Mouse (Mus musculus): ENCODE data around the gene Vmn2r63. TPM values are rescaled to one million over a fixed set of nuclear protein-coding genes. Genes with fewer than 3 reads are reported as not detected.
"Not testable (repeated sequence)": the region's sequence is repeated elsewhere in the genome, so short reads cannot be mapped to it uniquely, and the experiment has no call there.

The Vmn2r63 gene
- not detected in 2 replicates for polyA plus RNA-seq (2014; fragmentation: Nextera tagmentation; extraction: Ambion mirVana)

- not testable (repeated sequence) for H3K9ac ChIP-seq (replicated peaks; ENCODE audit: low read depth, low read length); ATAC-seq (ENCODE audit: low read depth)
These were observed at the start of gene Vmn2r63 for GRCm38 (mm10) chr7:42933722-42934121. TSS of gene Vmn2r63 (minus strand) at chr7:42933822.

GRCm38 (mm10) chr7:42980739-42981138, 47.1 kb upstream of the Vmn2r63 start:
- no peaks in the 10 kb centered on the region for H3K36me3 ChIP-seq (ENCODE audit: control insufficient read depth, insufficient read depth, low read length)
- no peaks in the 10 kb centered on the region for H3K4me1 ChIP-seq (ENCODE audit: control insufficient read depth, insufficient read depth, low read length)
- no peaks in the 10 kb centered on the region for H3K27me3 ChIP-seq (ENCODE audit: control insufficient read depth, insufficient read depth, low read length)
- no peak overlapping the region for H3K9ac ChIP-seq (replicated peaks; ENCODE audit: low read depth, low read length)
- peaks cover 4% of the 10 kb centered on the region for H3K9me3 ChIP-seq (ENCODE audit: control insufficient read depth, low read length)
- WGBS: 90% methylated on average over 10 of the region's 10 CpGs
- H3K4me3 ChIP-seq (ENCODE audit: low read depth, low read length): no peak overlapping the region
- H3K4me2 ChIP-seq (ENCODE audit: low read depth, low read length): no peak overlapping the region
- no peak for ATAC-seq (ENCODE audit: low read depth)
- no peak overlapping the region for H3K27ac ChIP-seq (ENCODE audit: low read depth, low read length)

More at GRCm38 (mm10) chr7:42933722-42934121, at the start of gene Vmn2r63:
- H3K4me2 ChIP-seq (ENCODE audit: low read depth, low read length); H3K9me3 ChIP-seq (ENCODE audit: control insufficient read depth, low read length); H3K27me3 ChIP-seq (ENCODE audit: control insufficient read depth, insufficient read depth, low read length); H3K27ac ChIP-seq (ENCODE audit: low read depth, low read length); H3K36me3 ChIP-seq (ENCODE audit: control insufficient read depth, insufficient read depth, low read length); H3K4me3 ChIP-seq (ENCODE audit: low read depth, low read length); H3K4me1 ChIP-seq (ENCODE audit: control insufficient read depth, insufficient read depth, low read length): not testable (repeated sequence)

GRCm38 (mm10) chr7:42980098-42980497, 46.5 kb upstream of the Vmn2r63 start:
- Histone ChIP-seq H3K36me3 (ENCODE audit: control insufficient read depth, insufficient read depth, low read length) (no peaks in the 10 kb centered on the region), H3K27ac (ENCODE audit: low read depth, low read length) (no peak overlapping the region), H3K4me2 (ENCODE audit: low read depth, low read length) (no peak overlapping the region), H3K4me3 (ENCODE audit: low read depth, low read length) (no peak overlapping the region), H3K9me3 (ENCODE audit: control insufficient read depth, low read length) (peaks cover 4% of the 10 kb centered on the region), H3K9ac (replicated peaks; ENCODE audit: low read depth, low read length) (no peak overlapping the region), H3K27me3 (ENCODE audit: control insufficient read depth, insufficient read depth, low read length) (no peaks in the 10 kb centered on the region), H3K4me1 (ENCODE audit: control insufficient read depth, insufficient read depth, low read length) (no peaks in the 10 kb centered on the region)
- 87% methylated on average over 11 of the region's 11 CpGs for WGBS
- ATAC-seq (ENCODE audit: low read depth): no peak

GRCm38 (mm10) chr7:42965246-42965645, 31.6 kb upstream of the Vmn2r63 start:
- H3K4me3 ChIP-seq (ENCODE audit: low read depth, low read length): no peak overlapping the region
- ATAC-seq (ENCODE audit: low read depth): no peak
- no peak overlapping the region for H3K9ac ChIP-seq (replicated peaks; ENCODE audit: low read depth, low read length)
- H3K4me2 ChIP-seq (ENCODE audit: low read depth, low read length): no peak overlapping the region
- H3K9me3 ChIP-seq (ENCODE audit: control insufficient read depth, low read length): peaks cover 7% of the 10 kb centered on the region
- no peak overlapping the region for H3K27ac ChIP-seq (ENCODE audit: low read depth, low read length)
- H3K27me3 ChIP-seq (ENCODE audit: control insufficient read depth, insufficient read depth, low read length): no peaks in the 10 kb centered on the region
- H3K36me3 ChIP-seq (ENCODE audit: control insufficient read depth, insufficient read depth, low read length): no peaks in the 10 kb centered on the region
- 68% methylated on average over 9 of the region's 9 CpGs for WGBS
- H3K4me1 ChIP-seq (ENCODE audit: control insufficient read depth, insufficient read depth, low read length): no peaks in the 10 kb centered on the region

GRCm38 (mm10) chr7:42898067-42898466, 35.6 kb downstream of the Vmn2r63 start:
- H3K4me2 ChIP-seq (ENCODE audit: low read depth, low read length); ATAC-seq (ENCODE audit: low read depth); H3K9ac ChIP-seq (replicated peaks; ENCODE audit: low read depth, low read length); H3K27me3 ChIP-seq (ENCODE audit: control insufficient read depth, insufficient read depth, low read length); H3K4me3 ChIP-seq (ENCODE audit: low read depth, low read length); H3K36me3 ChIP-seq (ENCODE audit: control insufficient read depth, insufficient read depth, low read length); H3K27ac ChIP-seq (ENCODE audit: low read depth, low read length); H3K9me3 ChIP-seq (ENCODE audit: control insufficient read depth, low read length); H3K4me1 ChIP-seq (ENCODE audit: control insufficient read depth, insufficient read depth, low read length): not testable (repeated sequence)
- WGBS: 94% methylated on average over 2 of the region's 2 CpGs

- Histone ChIP-seq H3K4me2 (ENCODE audit: low read depth, low read length) (no peak overlapping the region), H3K36me3 (ENCODE audit: control insufficient read depth, insufficient read depth, low read length) (no peaks in the 10 kb centered on the region), H3K9ac (replicated peaks; ENCODE audit: low read depth, low read length) (no peak overlapping the region), H3K9me3 (ENCODE audit: control insufficient read depth, low read length) (no peaks in the 10 kb centered on the region), H3K4me3 (ENCODE audit: low read depth, low read length) (no peak overlapping the region), H3K27me3 (ENCODE audit: control insufficient read depth, insufficient read depth, low read length) (no peaks in the 10 kb centered on the region), H3K27ac (ENCODE audit: low read depth, low read length) (no peak overlapping the region), H3K4me1 (ENCODE audit: control insufficient read depth, insufficient read depth, low read length) (no peaks in the 10 kb centered on the region)
- no peak for ATAC-seq (ENCODE audit: low read depth)
- WGBS: 49% methylated on average over 23 of the region's 23 CpGs
These were observed 55.5 kb downstream of the Vmn2r63 start for GRCm38 (mm10) chr7:42878090-42878489.

- H3K36me3 ChIP-seq (ENCODE audit: control insufficient read depth, insufficient read depth, low read length); H3K4me2 ChIP-seq (ENCODE audit: low read depth, low read length); H3K4me3 ChIP-seq (ENCODE audit: low read depth, low read length); H3K4me1 ChIP-seq (ENCODE audit: control insufficient read depth, insufficient read depth, low read length); H3K27me3 ChIP-seq (ENCODE audit: control insufficient read depth, insufficient read depth, low read length); H3K9me3 ChIP-seq (ENCODE audit: control insufficient read depth, low read length); H3K9ac ChIP-seq (replicated peaks; ENCODE audit: low read depth, low read length); H3K27ac ChIP-seq (ENCODE audit: low read depth, low read length); ATAC-seq (ENCODE audit: low read depth): not testable (repeated sequence)
- WGBS: 77% methylated on average over 8 of the region's 8 CpGs
These were observed 66.7 kb downstream of the Vmn2r63 start, which contains the start of gene Gm2381 for GRCm38 (mm10) chr7:42866801-42867458. TSS of gene Gm2381 (minus strand) at chr7:42867234.

Small RNAs within 50 kb of the gene (microRNA-seq; reads per million reads assigned to microRNA genes)
- gene Gm23256: not detected

Other genes starting within 250 kb of the Vmn2r63 start
- gene Zfp975, start 241.1 kb downstream of the Vmn2r63 start, polyA plus RNA-seq (2014; fragmentation: Nextera tagmentation; extraction: Ambion mirVana): 7.2 and 7.9 TPM in 2 replicates
- gene Gm17067, start 206.8 kb downstream of the Vmn2r63 start, polyA plus RNA-seq (2014; fragmentation: Nextera tagmentation; extraction: Ambion mirVana): not detected in 2 replicates
- not detected in 2 replicates for gene Vmn2r62, start 140.3 kb downstream of the Vmn2r63 start, polyA plus RNA-seq (2014; fragmentation: Nextera tagmentation; extraction: Ambion mirVana)
- gene Gm2381, start 66.6 kb downstream of the Vmn2r63 start, polyA plus RNA-seq (2014; fragmentation: Nextera tagmentation; extraction: Ambion mirVana): not detected in 2 replicates
- gene Gm9268, start 84.9 kb upstream of the Vmn2r63 start, polyA plus RNA-seq (2014; fragmentation: Nextera tagmentation; extraction: Ambion mirVana): not detected in 2 replicates
- not detected in 2 replicates for gene Zfp936, start 180.4 kb upstream of the Vmn2r63 start, polyA plus RNA-seq (2014; fragmentation: Nextera tagmentation; extraction: Ambion mirVana)

Measured in neural tube, embryonic 14.5 days (tissue).